Mouse (Mus musculus): ENCODE results near the gene Aknad1. TPM values are rescaled to one million over a fixed set of nuclear protein-coding genes. Genes with fewer than 3 reads are reported as not detected.

Gene Aknad1
- polyA plus RNA-seq, 1 experiment from 2014 or later: 0.32 TPM

DNA sequence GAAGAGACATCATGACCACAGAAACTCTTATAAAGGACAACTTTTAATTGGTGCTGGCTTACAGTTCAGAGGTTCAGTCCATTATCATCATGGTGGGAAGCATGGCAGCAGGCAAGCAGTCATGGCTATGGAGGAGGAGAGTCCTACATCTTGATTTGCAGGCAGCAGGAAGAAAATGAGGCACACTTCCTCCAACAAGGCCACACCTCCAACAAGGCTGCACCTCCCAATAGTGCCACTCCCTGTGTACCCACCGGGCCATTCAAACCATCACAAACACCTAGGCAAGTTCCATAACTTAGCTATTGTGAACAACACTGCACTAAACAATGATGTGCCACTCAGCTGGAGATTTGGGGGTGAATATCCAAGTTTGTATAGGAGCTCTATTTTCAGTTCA, 15.1 kb downstream of the Aknad1 start:
- Histone ChIP-seq H3K4me2 (no peak overlapping the region), H3K36me3 (no peaks in the 10 kb centered on the region), H3K4me3 (replicated peaks) (no peak overlapping the region), H3K9me3 (no peaks in the 10 kb centered on the region), H3K9ac (no peak overlapping the region), H3K27ac (no peak overlapping the region), H3K4me1 (0 out of 2 replicates have a peak, but pooled peaks cover 3% of the 10 kb centered on the region), H3K27me3 (replicated peaks) (no peaks in the 10 kb centered on the region)
- WGBS: 77% methylated on average over 1 of the region's 1 CpGs
- no peak for ATAC-seq (ENCODE audit: insufficient read depth, low FRiP score, low read depth)

DNA sequence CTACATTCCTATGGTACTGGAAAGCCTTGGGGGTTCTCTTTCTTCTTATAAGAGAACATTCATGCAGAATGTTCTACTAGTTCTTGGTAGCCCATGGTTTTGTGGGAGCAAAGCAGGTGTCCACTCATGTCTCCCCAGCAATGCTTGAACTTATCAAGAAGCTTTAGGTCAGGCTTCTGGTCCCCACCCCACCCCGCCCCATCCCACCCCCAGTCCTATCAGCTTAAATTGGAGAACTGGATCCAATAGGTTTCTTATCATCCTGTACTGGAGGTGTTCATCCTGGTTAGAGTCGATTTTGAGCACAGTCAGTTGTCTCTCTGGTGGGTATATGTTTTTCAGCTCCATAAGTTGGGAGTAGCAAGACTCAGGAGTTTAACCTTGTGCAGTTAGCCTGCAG, 16.1 kb downstream of the Aknad1 start:
- Histone ChIP-seq H3K4me2 (no peak overlapping the region), H3K4me3 (replicated peaks) (no peak overlapping the region), H3K4me1 (0 out of 2 replicates have a peak, but pooled peaks cover 9% of the 10 kb centered on the region), H3K36me3 (no peaks in the 10 kb centered on the region), H3K9ac (no peak overlapping the region), H3K27ac (no peak overlapping the region), H3K9me3 (no peaks in the 10 kb centered on the region), H3K27me3 (replicated peaks) (no peaks in the 10 kb centered on the region)
- ATAC-seq (ENCODE audit: insufficient read depth, low FRiP score, low read depth): 0 out of 2 replicates have a peak, but pooled peaks have one; percentile 16
- WGBS: 72% methylated on average over 2 of the region's 2 CpGs

DNA sequence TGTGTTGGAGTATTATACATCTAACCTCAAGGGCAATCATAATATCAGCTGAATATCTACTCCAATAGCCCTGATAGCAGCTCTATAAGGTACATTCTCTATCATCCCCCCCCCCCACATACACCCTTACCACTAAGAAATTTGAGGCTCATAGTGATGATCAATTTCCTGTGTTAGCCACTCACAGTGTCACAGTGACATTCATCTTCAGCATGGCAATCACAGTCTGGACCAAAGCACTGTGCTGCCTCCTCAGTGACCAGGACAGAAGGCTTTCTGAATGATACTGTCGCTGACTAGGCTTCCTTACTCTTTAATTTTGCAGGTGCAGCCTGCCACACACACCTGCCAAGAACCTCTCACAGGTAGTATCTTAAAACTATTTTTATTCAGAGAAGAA, 16.7 kb downstream of the Aknad1 start:
- ATAC-seq (ENCODE audit: insufficient read depth, low FRiP score, low read depth): no peak
- 0 out of 2 replicates have a peak, but pooled peaks cover 9% of the 10 kb centered on the region for H3K4me1 ChIP-seq
- no peak overlapping the region for H3K4me2 ChIP-seq
- no peaks in the 10 kb centered on the region for H3K36me3 ChIP-seq
- H3K9me3 ChIP-seq: no peaks in the 10 kb centered on the region
- 74% methylated on average over 1 of the region's 1 CpGs for WGBS
- no peak overlapping the region for H3K9ac ChIP-seq
- no peak overlapping the region for H3K27ac ChIP-seq
- no peak overlapping the region for H3K4me3 ChIP-seq (replicated peaks)
- H3K27me3 ChIP-seq (replicated peaks): no peaks in the 10 kb centered on the region

DNA sequence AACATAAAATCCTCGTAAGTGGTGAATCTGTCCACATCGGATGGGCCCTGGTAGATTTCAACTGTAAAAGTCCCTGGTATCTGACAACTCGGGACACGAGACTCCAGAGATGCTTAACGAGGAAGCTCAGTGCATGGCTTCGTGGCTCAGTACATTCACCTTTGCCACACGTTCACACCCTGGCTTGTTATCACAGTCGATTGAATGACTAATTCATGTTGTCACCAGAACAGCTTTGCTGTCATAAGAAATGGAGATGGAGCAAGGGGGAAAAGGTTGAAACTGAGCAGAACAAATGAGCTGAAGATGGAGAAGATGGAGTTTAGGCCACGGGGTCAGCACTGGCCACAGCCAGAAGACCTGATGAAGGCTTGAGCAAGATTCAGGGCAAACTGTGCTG, 18.1 kb downstream of the Aknad1 start:
- Histone ChIP-seq H3K4me3 (replicated peaks) (no peak overlapping the region), H3K9me3 (no peaks in the 10 kb centered on the region), H3K27ac (no peak overlapping the region), H3K4me1 (peaks cover 9% of the 10 kb centered on the region; the same call in 1 of the 2 replicates), H3K9ac (no peak overlapping the region), H3K4me2 (no peak overlapping the region), H3K27me3 (replicated peaks) (no peaks in the 10 kb centered on the region), H3K36me3 (no peaks in the 10 kb centered on the region)
- 73% methylated on average over 9 of the region's 9 CpGs for WGBS
- no peak for ATAC-seq (ENCODE audit: insufficient read depth, low FRiP score, low read depth)

DNA sequence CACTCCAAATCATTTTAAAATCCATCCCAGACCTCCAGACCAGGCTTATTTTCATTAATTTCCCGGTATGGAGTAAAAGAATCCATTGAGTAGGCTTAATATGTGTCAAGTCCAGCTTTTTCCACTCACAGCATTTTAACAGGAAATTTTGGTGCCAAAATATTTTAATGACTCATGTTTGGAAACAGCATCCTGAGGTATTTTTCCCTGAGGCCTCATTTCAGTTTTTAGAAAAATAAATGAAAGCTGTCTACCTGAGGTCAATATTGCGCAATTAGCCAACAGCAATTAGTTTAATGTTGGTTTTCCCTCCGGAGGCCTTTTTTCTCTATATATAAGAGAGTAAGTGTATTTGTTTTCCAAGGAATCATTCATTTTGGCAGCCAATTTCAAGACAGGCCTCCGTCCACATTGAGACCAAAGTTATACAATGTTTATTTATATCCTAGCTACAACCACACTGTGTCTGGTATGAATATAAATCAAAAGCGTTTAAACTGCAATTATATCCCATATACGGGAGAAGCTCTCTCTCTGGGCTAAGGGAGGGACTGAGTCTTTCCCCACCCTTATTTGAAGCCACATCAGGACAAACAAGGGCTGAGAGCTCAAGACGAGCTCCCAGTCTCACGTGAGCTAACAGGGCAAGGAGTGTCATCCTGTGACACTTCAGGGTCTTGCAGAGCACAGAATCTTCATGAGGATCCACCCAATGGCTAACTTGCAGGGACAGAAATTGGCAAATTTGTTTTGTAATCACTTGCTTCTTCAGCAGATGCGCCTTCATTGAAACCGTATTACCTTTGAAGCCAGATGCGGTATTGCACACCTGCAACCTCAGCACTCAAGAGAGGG, 20.3 kb downstream of the Aknad1 start:
- H3K9me3 ChIP-seq: no peaks in the 10 kb centered on the region
- ATAC-seq (ENCODE audit: insufficient read depth, low FRiP score, low read depth): peak; percentile 47; the same call in 1 of the 2 replicates
- H3K27ac ChIP-seq: peak overlapping the region; percentile 64
- peak overlapping the region; percentile 3; the same call in 1 of the 2 replicates for H3K4me2 ChIP-seq
- H3K4me3 ChIP-seq (replicated peaks): no peak overlapping the region
- H3K27me3 ChIP-seq (replicated peaks): no peaks in the 10 kb centered on the region
- H3K9ac ChIP-seq: no peak overlapping the region
- H3K4me1 ChIP-seq: peaks cover 16% of the 10 kb centered on the region; the same call in 1 of the 2 replicates
- H3K36me3 ChIP-seq: no peaks in the 10 kb centered on the region
- 44% methylated on average over 11 of the region's 11 CpGs for WGBS

DNA sequence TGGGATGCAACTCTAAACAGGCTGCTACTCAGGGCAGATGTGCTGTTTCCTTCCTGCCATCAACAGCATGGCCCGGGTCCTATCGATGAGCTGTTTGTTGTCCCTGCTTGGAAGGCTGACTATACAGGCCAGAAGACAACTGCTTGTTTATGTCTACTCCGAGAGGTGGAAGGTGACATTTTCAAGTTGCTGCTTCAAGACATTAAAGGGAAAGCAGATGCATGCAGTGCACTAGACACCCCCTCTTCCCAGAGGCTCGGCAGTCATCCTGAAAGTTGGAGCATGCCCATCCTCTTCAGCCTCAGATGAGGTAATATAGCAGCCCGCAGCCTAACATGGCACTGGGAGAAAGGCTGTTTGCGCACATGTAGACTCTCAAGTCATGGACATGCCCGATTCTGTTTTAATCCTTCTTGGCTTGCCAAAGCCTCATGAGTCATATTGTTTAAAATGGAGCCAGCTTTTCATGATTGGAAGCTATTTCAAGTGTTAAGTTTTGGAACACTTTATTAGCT, 23.2 kb downstream of the Aknad1 start:
- no peak for ATAC-seq (ENCODE audit: insufficient read depth, low FRiP score, low read depth)
- Histone ChIP-seq H3K4me1 (peaks cover 19% of the 10 kb centered on the region; the same call in 1 of the 2 replicates), H3K27me3 (replicated peaks) (no peaks in the 10 kb centered on the region), H3K27ac (no peak overlapping the region), H3K36me3 (no peaks in the 10 kb centered on the region), H3K4me2 (no peak overlapping the region), H3K9me3 (no peaks in the 10 kb centered on the region), H3K9ac (no peak overlapping the region), H3K4me3 (replicated peaks) (no peak overlapping the region)
- WGBS: 53% methylated on average over 7 of the region's 7 CpGs

DNA sequence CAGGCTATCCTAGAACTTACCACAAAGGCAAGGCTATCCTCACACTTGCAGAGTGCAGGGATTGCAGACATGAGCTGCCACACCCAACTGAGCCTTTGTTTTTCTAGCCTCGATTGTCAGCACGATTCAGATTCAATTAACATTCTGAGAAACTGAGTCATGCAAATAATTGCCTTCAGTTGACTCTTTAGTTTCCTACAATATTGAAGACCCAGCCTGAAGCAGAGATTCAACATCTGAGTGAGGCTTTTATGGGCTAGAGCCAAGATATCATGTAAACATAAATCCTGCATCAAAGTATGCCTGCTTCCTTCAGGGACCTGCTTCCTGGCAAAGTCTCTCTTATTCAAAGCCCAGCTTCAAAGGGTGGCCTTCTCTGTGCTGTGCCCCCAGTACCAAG, 24.2 kb downstream of the Aknad1 start:
- Histone ChIP-seq H3K27ac (no peak overlapping the region), H3K4me3 (replicated peaks) (no peak overlapping the region), H3K4me2 (no peak overlapping the region), H3K36me3 (no peaks in the 10 kb centered on the region), H3K4me1 (peaks cover 19% of the 10 kb centered on the region; the same call in 1 of the 2 replicates), H3K9ac (no peak overlapping the region), H3K27me3 (replicated peaks) (no peaks in the 10 kb centered on the region), H3K9me3 (no peaks in the 10 kb centered on the region)
- ATAC-seq (ENCODE audit: insufficient read depth, low FRiP score, low read depth): no peak
- WGBS: 48% methylated on average over 2 of the region's 2 CpGs

DNA sequence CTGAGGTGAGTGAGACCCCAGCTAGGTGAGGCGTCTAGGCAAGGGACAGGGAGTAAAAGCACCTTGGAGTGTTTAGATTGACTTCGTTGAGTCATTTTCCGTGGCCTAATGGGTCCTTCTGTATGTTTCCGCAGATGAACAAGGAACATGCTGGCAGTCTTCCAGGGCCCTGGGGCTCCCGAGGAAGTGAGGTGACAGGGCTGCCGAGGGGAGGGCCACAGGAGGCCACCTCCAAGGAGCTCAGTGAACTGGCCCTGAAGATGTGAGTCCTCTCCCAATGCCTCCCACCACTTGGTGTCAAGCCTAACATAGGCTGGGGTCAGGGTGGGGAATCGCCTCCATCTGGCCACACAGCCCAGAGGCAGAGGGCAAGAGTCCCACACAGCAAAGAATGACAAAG, 25.5 kb downstream of the Aknad1 start:
- no peak overlapping the region for H3K4me2 ChIP-seq
- H3K9ac ChIP-seq: no peak overlapping the region
- no peaks in the 10 kb centered on the region for H3K27me3 ChIP-seq (replicated peaks)
- no peaks in the 10 kb centered on the region for H3K9me3 ChIP-seq
- H3K4me3 ChIP-seq (replicated peaks): no peak overlapping the region
- no peak for ATAC-seq (ENCODE audit: insufficient read depth, low FRiP score, low read depth)
- no peak overlapping the region for H3K27ac ChIP-seq
- no peaks in the 10 kb centered on the region for H3K36me3 ChIP-seq
- peaks cover 18% of the 10 kb centered on the region; the same call in 1 of the 2 replicates for H3K4me1 ChIP-seq
- 35% methylated on average over 7 of the region's 7 CpGs for WGBS

DNA sequence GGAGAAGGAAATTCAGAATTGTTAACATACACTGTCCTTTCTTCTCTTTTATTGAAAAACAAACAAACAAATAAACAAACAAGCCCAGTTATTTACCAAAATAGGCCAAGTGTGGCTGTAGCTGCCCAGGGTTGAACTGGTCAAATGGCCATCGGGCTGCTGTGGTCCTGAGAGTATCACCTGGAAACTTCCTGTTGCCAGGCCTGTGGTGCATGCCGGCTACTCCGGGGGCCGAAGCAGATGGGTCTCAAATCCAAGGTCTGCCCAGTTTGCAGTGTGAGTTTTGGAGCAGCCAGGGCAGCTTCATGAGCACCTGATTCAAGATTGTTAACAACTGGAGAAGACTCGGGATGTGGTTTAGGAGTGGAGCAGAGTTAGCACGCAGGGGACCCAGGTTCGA, 26.0 kb downstream of the Aknad1 start:
- Histone ChIP-seq H3K4me2 (no peak overlapping the region), H3K4me3 (replicated peaks) (no peak overlapping the region), H3K36me3 (no peaks in the 10 kb centered on the region), H3K27ac (no peak overlapping the region), H3K9ac (no peak overlapping the region), H3K4me1 (peaks cover 17% of the 10 kb centered on the region), H3K9me3 (no peaks in the 10 kb centered on the region), H3K27me3 (replicated peaks) (no peaks in the 10 kb centered on the region)
- 83% methylated on average over 7 of the region's 7 CpGs for WGBS
- no peak for ATAC-seq (ENCODE audit: insufficient read depth, low FRiP score, low read depth)

DNA sequence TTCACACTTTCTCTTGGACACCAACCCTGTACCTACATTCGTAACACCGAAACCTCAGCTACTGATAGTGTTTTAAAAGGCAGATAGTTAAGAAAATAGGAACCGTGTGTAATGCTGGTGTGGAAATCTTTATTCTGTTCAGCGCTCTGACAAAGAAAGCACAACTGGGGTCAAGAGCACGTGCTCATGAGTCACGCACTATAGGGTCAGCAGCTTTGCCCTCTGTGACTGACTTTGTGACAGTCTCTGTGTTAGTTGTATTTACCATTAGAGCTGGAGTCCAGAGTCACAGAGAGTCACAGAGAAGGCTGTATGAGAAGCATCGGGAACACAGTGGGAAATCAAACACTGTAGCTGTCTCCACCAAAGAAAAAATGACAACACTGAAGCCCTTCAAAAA, 27.5 kb downstream of the Aknad1 start:
- no peaks in the 10 kb centered on the region for H3K9me3 ChIP-seq
- no peak for ATAC-seq (ENCODE audit: insufficient read depth, low FRiP score, low read depth)
- no peak overlapping the region for H3K4me3 ChIP-seq (replicated peaks)
- H3K36me3 ChIP-seq: no peaks in the 10 kb centered on the region
- H3K9ac ChIP-seq: no peak overlapping the region
- no peaks in the 10 kb centered on the region for H3K27me3 ChIP-seq (replicated peaks)
- no peak overlapping the region for H3K4me2 ChIP-seq
- H3K4me1 ChIP-seq: peaks cover 22% of the 10 kb centered on the region
- 75% methylated on average over 7 of the region's 7 CpGs for WGBS
- H3K27ac ChIP-seq: no peak overlapping the region

DNA sequence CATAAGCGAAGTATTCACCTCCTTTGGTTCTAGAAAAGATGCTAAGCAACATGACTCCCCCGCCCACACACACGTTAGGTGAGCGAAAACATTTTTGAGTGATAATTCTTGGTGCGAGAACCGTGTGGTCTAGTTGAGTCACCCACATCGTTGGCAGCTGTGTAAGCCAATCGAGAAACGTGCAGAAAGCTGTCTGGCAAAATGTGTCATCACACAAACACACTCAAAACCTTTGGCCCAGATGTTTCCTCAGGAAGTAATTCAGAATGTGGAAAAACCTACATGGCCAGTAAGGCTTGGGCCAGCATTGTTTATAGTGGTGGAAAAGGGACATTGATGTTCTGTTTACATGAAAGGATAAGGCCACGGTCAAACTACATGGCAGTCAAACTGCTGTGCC, 28.0 kb downstream of the Aknad1 start:
- WGBS: 54% methylated on average over 10 of the region's 10 CpGs
- Histone ChIP-seq H3K36me3 (no peaks in the 10 kb centered on the region), H3K27me3 (replicated peaks) (no peaks in the 10 kb centered on the region), H3K9me3 (no peaks in the 10 kb centered on the region), H3K27ac (no peak overlapping the region), H3K9ac (no peak overlapping the region), H3K4me1 (peaks cover 22% of the 10 kb centered on the region), H3K4me3 (replicated peaks) (no peak overlapping the region), H3K4me2 (no peak overlapping the region)
- no peak for ATAC-seq (ENCODE audit: insufficient read depth, low FRiP score, low read depth)

DNA sequence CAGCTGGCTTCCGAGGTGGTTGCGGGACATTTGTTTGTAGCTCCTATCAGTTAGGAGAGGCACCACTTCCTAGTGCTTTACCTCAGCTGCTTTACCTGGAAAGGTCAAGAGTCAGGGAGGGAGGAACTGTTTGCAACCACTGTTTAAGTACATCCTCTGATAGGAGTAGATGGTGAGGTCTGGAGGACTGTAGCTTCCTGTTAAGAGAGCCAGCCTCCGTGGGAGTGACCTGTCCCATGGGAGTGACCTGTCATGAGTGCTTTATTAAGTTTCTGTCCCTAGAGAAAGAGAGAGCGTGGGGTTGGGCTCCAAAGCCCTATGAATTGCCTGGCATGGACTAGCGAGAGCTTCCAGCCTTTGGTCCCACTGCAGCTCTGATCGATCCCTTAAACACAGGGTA, 30.1 kb downstream of the Aknad1 start:
- no peaks in the 10 kb centered on the region for H3K27me3 ChIP-seq (replicated peaks)
- H3K4me2 ChIP-seq: no peak overlapping the region
- no peak overlapping the region for H3K9ac ChIP-seq
- H3K36me3 ChIP-seq: no peaks in the 10 kb centered on the region
- no peak overlapping the region for H3K27ac ChIP-seq
- no peak for ATAC-seq (ENCODE audit: insufficient read depth, low FRiP score, low read depth)
- H3K4me1 ChIP-seq: peaks cover 16% of the 10 kb centered on the region
- H3K4me3 ChIP-seq (replicated peaks): no peak overlapping the region
- WGBS: 61% methylated on average over 6 of the region's 6 CpGs
- H3K9me3 ChIP-seq: no peaks in the 10 kb centered on the region

Data from stomach, embryonic 15.5 days (tissue).